Mouse (Mus musculus) testis, adult 2 months (tissue): Measurements from ENCODE around the gene Hectd2.

Experiments used
- CTCF ChIP-seq: fragments of 200-500 bp; IDR thresholded peaks from 2 replicates; pipeline ENCODE4 v1.5.1; 2012; ENCODE audit warnings: low read depth, mild to moderate bottlenecking, inconsistent platforms, low read length, moderate library complexity; ENCODE audit not compliant: control insufficient read depth, insufficient read depth, insufficient replicate concordance
- POLR2A ChIP-seq: fragments of 200-500 bp; IDR thresholded peaks from 2 replicates; pipeline ENCODE4 v1.6.1; 2012; ENCODE audit warnings: low read depth, mild to moderate bottlenecking, inconsistent platforms, low read length, moderate library complexity; ENCODE audit not compliant: control insufficient read depth

DNA sequence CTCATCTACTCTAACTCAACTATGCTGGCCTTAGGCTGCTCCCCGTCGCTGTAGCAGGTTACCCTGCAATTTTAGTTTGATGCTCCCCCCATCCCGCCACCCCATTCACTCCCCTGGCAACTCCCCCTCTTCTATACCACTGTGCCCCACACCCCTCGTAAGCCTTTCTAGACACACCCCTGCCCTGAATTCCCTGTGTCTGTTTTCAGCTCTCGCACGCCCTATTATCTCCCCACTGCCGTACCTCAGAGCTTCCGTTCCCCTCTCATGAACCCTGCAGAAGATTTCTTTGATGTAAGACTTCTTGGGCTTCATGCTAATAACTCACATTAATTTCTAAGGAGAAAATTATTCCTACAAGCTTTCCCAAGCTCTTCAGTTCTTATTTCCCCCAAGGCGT, 84.6 kb downstream of the Hectd2 start:
- no peak for TF ChIP-seq POLR2A
- TF ChIP-seq CTCF: no peak
